Comparison of ENCODE assay signal across 9 mouse cellular contexts in the genomic region with DNA sequence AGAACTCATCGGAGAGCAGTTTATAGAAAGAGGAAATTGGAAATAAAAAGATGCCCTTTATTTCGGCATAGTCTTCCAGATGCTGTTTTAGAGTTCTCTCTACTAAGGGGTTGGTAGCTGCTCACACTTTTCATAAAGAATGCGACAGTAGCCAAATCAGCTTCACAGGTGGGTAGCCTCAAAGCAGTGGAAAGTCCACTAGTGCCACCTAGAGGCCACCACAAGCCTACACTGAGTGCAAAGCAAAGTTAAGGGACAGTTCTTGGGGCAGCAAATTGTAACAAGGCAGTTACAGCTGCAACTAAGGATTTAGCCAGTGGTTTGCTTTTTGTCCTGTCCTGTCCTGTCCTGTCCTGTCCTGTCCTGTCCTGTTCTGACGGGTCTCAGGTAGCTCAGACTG. TPM values are rescaled to one million over a fixed set of nuclear protein-coding genes. Genes with fewer than 3 reads are reported as not detected.
A peak's percentile ranks its signal among the peaks of the same experiment; 100 is the strongest.
DNase-seq lines count a peak whose midpoint lies in the region; TF ChIP-seq lines count a peak whose summit lies in the region.
"Had no signal": no experiment of that assay in that cellular context is flagged by ENCODE, and none has a peak within 500 bp of the region (broad histone marks: within the 10 kb centered on the region; RNA-seq: fewer than 3 reads in every experiment).

No protein-coding gene starts in this region.

- no peak overlapping the region for H3K27ac ChIP-seq in layer of hippocampus, adult 2 months
- no peak overlapping the region for H3K27ac ChIP-seq in bone marrow, adult 2 months (ENCODE audit: control insufficient read depth, insufficient read depth, low read depth, low read length, poor library complexity)

- peak; percentile 85 for TF ChIP-seq CTCF in layer of hippocampus, adult 2 months (conservative IDR thresholded peaks at IDR 0.05)
- peak; percentile 60 for TF ChIP-seq CTCF in bone marrow, adult 2 months (IDR thresholded peaks at IDR 0.05; ENCODE audit: control insufficient read depth, insufficient read depth, low read length)

- no peak overlapping the region for H3K4me3 ChIP-seq in layer of hippocampus, adult 2 months
- H3K4me3 ChIP-seq in bone marrow, adult 2 months (replicated peaks; ENCODE audit: control insufficient read depth, low read depth, low read length): no peak overlapping the region

- WGBS in bone marrow, adult 2 months: 42% methylated on average over 4 of the region's 4 CpGs

- peak; percentile 18 to 67 for DNase-seq in adrenal gland, adult (ENCODE audit: inconsistent age in 2 of 2, low spot score in 1 of 2)
- DNase-seq in adrenal gland, adult 8-10 months: no peak
- DNase-seq in layer of hippocampus, adult 2 months (ENCODE audit: low spot score in 2 of 2): peak; percentile 30 to 46
- DNase-seq in layer of hippocampus, adult 9-10 months (ENCODE audit: low spot score): no peak
- peak; percentile 63 for DNase-seq in kidney, postnatal 10 days
- peak; percentile 56 for DNase-seq in retina, postnatal 1 day
- DNase-seq in testis, postnatal 14 days (ENCODE audit: low spot score): no peak

- no peaks in the 10 kb centered on the region for H3K4me1 ChIP-seq in bone marrow, adult 2 months (ENCODE audit: control insufficient read depth, insufficient read depth, low read length)

- TF ChIP-seq POLR2A in bone marrow, adult 2 months (IDR thresholded peaks at IDR 0.05; ENCODE audit: borderline replicate concordance, control insufficient read depth, low read depth, low read length): no peak

RNA-seq across cellular contexts. Expression of gene Col6a4, which starts 27.0 kb away (rescaled TPM):
- total RNA-seq in adrenal gland, adult 8-10 months (2022): 1 to 10 TPM in 1 of 4 experiments, under 1 TPM in 3; 0.11 to 1.2 (median 0.58) TPM
- 1 to 10 TPM in 1 of 2 experiments, under 1 TPM in 1; 0.76 to 2.1 TPM for total RNA-seq in layer of hippocampus, adult 2 months (2021)
- not detected in 2 replicates for polyA plus RNA-seq in bone marrow, adult 2 months (2011; ENCODE audit: insufficient read depth, insufficient read length, low replicate concordance, missing spikeins)
- polyA plus RNA-seq: C2C12 had no signal

RNA-seq across cellular contexts. Expression of gene Glyctk, which starts 34.3 kb away (rescaled TPM):
- 1 to 10 TPM; 1.9 to 5.4 (median 3.0) TPM for total RNA-seq in adrenal gland, adult 8-10 months (2022)
- total RNA-seq in layer of hippocampus, adult 2 months (2021): 1 to 10 TPM; 4.2 TPM
- polyA plus RNA-seq in bone marrow, adult 2 months (2011; ENCODE audit: insufficient read depth, insufficient read length, low replicate concordance, missing spikeins): 0.99 and 1.9 TPM in 2 replicates

RNA-seq across cellular contexts. Expression of gene Wdr82, which starts 47.1 kb away (rescaled TPM):
- total RNA-seq in adrenal gland, adult 8-10 months (2022): 100 to 1,000 TPM in 2 of 4 experiments, 10 to 100 TPM in 2; 64.6 to 102 (median 99.7) TPM
- total RNA-seq in layer of hippocampus, adult 2 months (2021): 100 to 1,000 TPM; 134 TPM
- 15.9 and 17.7 TPM in 2 replicates for polyA plus RNA-seq in bone marrow, adult 2 months (2011; ENCODE audit: insufficient read depth, insufficient read length, low replicate concordance, missing spikeins)

Comparison
In these comparisons a context has a peak if more than half of its experiments do, and no peak if none do; other contexts are left out.
1. DNase-seq: peak in adrenal gland, adult (2 of 2), layer of hippocampus, adult 2 months (2 of 2), kidney, postnatal 10 days (single experiment) and retina, postnatal 1 day (single experiment); none in adrenal gland, adult 8-10 months (single experiment), layer of hippocampus, adult 9-10 months (single experiment) and testis, postnatal 14 days (single experiment).